Mouse (Mus musculus): ENCODE measurements around the gene Palm2. TPM values are rescaled to one million over a fixed set of nuclear protein-coding genes. Genes with fewer than 3 reads are reported as not detected.

Gene Palm2
- total RNA-seq, 2 experiments from 2014 or later = 58.1 to 60.8 TPM

- no peak for TF ChIP-seq CTCF (conservative IDR thresholded peaks at IDR 0.05)
- Histone ChIP-seq H3K27ac (no peak overlapping the region), H3K4me3 (no peak overlapping the region)
- no peak for DNase-seq (ENCODE audit: low spot score in 2 of 2)
Observed at GRCm38 (mm10) chr4:57565283-57565682, 131.2 kb downstream of the Palm2 start.

- no peak overlapping the region for H3K27ac ChIP-seq
- no peak for DNase-seq (ENCODE audit: low spot score in 2 of 2)
- H3K4me3 ChIP-seq = no peak overlapping the region
- peak; percentile 55 for TF ChIP-seq CTCF (conservative IDR thresholded peaks at IDR 0.05)
Observed at GRCm38 (mm10) chr4:57565811-57566210, 131.8 kb downstream of the Palm2 start.

- H3K27ac ChIP-seq = peak within 1 kb of the TSS; percentile 47
- H3K4me3 ChIP-seq = peak within 1 kb of the TSS; percentile 62
- DNase-seq (ENCODE audit: low spot score in 2 of 2) = peak; percentile 59 to 72
- peak; percentile 36 for TF ChIP-seq CTCF (conservative IDR thresholded peaks at IDR 0.05)
Observed at GRCm38 (mm10) chr4:57567666-57568206, 133.7 kb downstream of the Palm2 start, which contains the start of gene Pakap. Pakap (plus strand) TSS chr4:57568179.

- DNase-seq (ENCODE audit: low spot score in 2 of 2) = no peak
- Histone ChIP-seq H3K27ac (peak overlapping the region; percentile 47), H3K4me3 (peak overlapping the region; percentile 62)
- no peak for TF ChIP-seq CTCF (conservative IDR thresholded peaks at IDR 0.05)
Observed at GRCm38 (mm10) chr4:57568268-57569068, 134.4 kb downstream of the Palm2 start.

DNA sequence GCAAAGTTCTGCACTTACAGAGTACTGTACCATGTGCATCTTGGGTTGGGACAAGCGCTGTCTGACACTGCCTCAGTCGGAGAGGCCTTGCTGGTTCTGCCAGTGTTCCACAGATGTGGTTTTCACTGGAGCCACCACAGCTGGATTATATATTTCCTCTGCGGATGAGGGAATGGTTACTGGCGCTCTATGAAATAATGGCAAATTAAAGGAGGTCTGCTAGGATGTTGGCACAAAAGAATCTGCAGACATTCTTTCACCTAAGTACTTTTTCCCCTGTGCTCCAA is 135.0 kb downstream of the Palm2 start:
- Histone ChIP-seq H3K27ac (no peak overlapping the region), H3K4me3 (no peak overlapping the region)
- no peak for TF ChIP-seq CTCF (conservative IDR thresholded peaks at IDR 0.05)
- DNase-seq (ENCODE audit: low spot score in 2 of 2) = no peak

DNA sequence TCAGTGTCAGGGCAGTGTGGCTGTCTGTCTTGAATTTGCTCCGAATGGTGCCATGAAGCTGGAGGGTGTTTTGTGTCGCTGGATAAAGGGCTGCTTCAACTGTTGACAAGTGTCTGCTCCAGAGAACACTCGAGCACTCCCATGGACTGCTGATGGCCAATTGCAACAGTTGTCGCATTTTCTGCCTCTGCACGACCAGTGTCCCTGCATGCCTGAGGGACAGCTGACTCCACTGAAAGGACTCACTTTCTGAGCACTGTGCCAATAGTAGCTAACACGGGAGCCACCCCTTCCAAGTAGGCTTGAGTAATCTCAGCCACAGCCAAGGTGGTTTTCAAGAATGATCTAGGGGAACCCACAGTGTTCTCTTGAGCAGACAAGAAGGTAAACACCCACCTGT is 135.7 kb downstream of the Palm2 start:
- DNase-seq (ENCODE audit: low spot score in 2 of 2) = no peak
- no peak for TF ChIP-seq CTCF (conservative IDR thresholded peaks at IDR 0.05)
- no peak overlapping the region for H3K27ac ChIP-seq
- H3K4me3 ChIP-seq = no peak overlapping the region

DNA sequence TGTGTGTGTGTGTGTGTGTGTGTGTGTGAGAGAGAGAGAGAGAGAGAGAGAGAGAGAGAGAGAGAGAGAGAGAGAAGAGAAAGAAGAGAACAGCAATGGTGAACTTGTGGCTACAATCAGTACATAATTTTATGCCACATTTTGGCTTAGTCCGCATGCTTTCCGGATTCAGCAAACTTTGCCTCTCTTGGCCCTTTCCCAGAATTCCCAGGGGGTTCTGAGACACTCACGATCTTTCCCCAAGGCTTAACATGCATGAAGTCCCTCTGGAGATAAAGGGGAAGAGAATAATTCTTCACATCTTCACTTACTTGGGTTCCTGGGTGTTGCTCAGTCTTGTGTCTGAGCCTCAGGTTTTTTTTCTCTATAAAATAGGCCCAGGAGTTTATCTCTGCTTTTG is 136.2 kb downstream of the Palm2 start:
- Histone ChIP-seq H3K27ac (no peak overlapping the region), H3K4me3 (no peak overlapping the region)
- DNase-seq (ENCODE audit: low spot score in 2 of 2) = no peak
- no peak for TF ChIP-seq CTCF (conservative IDR thresholded peaks at IDR 0.05)

DNA sequence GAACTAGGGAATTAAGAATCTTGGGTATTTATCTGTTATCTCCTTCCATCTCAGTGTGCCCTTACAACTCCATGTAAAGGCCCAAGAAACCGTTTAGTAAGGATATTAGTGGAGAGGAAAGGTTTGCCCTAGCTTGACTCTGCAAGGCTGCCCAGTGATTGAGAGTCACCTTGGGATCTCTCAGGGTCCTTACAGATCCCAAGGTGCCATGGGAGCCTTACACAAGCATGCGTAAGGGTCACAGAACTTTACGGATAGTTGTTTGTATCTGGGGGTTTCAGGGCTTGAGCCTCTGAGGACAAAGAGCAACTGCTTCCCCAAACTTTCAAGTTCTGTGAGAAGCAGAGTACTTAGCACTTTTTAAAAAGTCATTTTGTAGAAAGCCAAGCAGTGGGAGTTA is 140.1 kb downstream of the Palm2 start:
- Histone ChIP-seq H3K27ac (no peak overlapping the region), H3K4me3 (no peak overlapping the region)
- DNase-seq (ENCODE audit: low spot score in 2 of 2) = no peak
- no peak for TF ChIP-seq CTCF (conservative IDR thresholded peaks at IDR 0.05)

DNA sequence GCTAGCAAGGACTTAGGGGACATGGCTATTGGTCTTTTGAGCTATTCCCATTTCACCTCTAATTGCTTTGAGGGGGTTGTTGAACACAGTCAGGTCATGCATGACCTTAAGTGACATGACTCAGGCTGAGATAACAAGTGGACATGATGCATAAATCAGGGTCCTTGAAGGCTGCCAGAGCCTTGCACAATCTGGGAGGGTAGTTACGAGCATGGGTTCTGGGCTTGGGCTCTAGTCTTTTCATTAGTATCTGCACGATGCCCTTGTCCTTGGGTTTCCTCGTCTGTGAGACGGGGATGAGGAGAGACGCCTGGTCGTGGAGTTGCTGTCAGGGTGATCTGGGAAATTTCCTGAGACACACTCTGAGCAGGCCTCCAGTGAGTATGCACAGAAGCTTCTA is 140.6 kb downstream of the Palm2 start:
- TF ChIP-seq CTCF (conservative IDR thresholded peaks at IDR 0.05) = no peak
- no peak overlapping the region for H3K4me3 ChIP-seq
- no peak for DNase-seq (ENCODE audit: low spot score in 2 of 2)
- no peak overlapping the region for H3K27ac ChIP-seq

GRCm38 (mm10) chr4:57575686-57576085 is 141.6 kb downstream of the Palm2 start:
- Histone ChIP-seq H3K27ac (no peak overlapping the region), H3K4me3 (no peak overlapping the region)
- DNase-seq (ENCODE audit: low spot score in 2 of 2) = no peak
- no peak for TF ChIP-seq CTCF (conservative IDR thresholded peaks at IDR 0.05)

- Histone ChIP-seq H3K4me3 (no peak overlapping the region), H3K27ac (no peak overlapping the region)
- DNase-seq (ENCODE audit: low spot score in 2 of 2) = no peak
- no peak for TF ChIP-seq CTCF (conservative IDR thresholded peaks at IDR 0.05)
Observed at GRCm38 (mm10) chr4:57576095-57576494, 142.0 kb downstream of the Palm2 start.

DNA sequence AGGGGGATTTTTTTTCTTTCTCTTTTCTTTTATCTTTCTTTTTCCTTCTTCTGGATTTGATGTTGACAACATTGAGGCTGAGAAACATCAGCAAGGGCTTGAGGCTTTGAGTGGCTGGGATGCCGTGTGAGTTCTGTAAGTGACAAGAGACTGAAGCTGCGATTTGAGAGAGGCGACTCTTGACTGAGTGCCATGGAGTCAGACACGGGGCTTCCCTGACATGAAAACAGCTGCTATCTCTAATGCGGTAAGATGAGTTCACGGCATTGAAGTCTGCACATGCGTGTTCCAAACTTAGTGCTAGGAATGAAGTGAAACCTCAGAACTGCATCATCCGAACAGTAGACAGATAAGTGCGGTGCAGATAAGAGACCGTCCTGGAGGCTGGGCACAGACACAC is 145.6 kb downstream of the Palm2 start:
- H3K4me3 ChIP-seq = no peak overlapping the region
- no peak for TF ChIP-seq CTCF (conservative IDR thresholded peaks at IDR 0.05)
- no peak overlapping the region for H3K27ac ChIP-seq
- no peak for DNase-seq (ENCODE audit: low spot score in 2 of 2)

DNA sequence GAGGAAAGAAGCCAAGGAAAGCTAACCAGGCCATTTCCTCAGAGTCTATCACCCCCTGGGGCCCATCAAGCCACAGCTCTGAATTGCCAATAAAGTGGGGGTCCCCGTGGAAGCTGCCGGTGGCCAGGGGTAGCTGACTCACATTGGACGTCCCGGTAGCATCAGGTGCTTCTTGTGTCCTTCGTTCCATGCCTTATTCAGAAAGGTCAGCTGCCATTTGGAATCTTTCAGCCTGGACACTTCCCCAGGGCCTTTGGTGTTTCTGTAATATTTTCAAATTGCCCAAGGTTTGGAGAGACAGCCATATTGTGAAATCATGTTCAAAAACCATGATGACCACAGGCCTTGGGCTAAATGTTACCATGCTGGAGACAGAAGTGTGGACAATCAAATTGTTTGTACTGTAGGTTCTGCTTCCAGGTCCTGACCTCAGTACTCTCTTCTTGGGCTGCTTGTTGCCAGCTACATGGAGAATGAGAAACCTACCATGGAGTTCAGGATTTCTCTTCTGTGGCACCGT is 151.3 kb downstream of the Palm2 start:
- Histone ChIP-seq H3K27ac (no peak overlapping the region), H3K4me3 (no peak overlapping the region)
- no peak for TF ChIP-seq CTCF (conservative IDR thresholded peaks at IDR 0.05)
- DNase-seq (ENCODE audit: low spot score in 2 of 2) = no peak
